Mouse (Mus musculus): ENCODE results near the gene Kcnq1. TPM values are rescaled to one million over a fixed set of nuclear protein-coding genes. Genes with fewer than 3 reads are reported as not detected.

Gene Kcnq1
- polyA plus RNA-seq, 1 experiment from 2014 or later, result 6.5 TPM

GRCm38 (mm10) chr7:143464811-143465560 is 358.8 kb downstream of the Kcnq1 start:
- peak overlapping the region; percentile 39 for H3K4me3 ChIP-seq (replicated peaks)
- H3K27ac ChIP-seq, result peak overlapping the region; percentile 59
- 0 out of 2 replicates have a peak, but pooled peaks cover 5% of the 10 kb centered on the region for H3K27me3 ChIP-seq
- H3K36me3 ChIP-seq, result no peaks in the 10 kb centered on the region
- H3K4me1 ChIP-seq, result peaks cover 55% of the 10 kb centered on the region
- ATAC-seq (replicated peaks; ENCODE audit: low FRiP score), result 0 out of 2 replicates have a peak, but pooled peaks have one; percentile 16
- H3K9me3 ChIP-seq (replicated peaks), result peaks cover 16% of the 10 kb centered on the region
- peak overlapping the region; percentile 71 for H3K4me2 ChIP-seq
- peak overlapping the region; percentile 37 for H3K9ac ChIP-seq
- 26% methylated on average over 56 of the region's 56 CpGs for WGBS

GRCm38 (mm10) chr7:143466099-143466677 is 360.0 kb downstream of the Kcnq1 start:
- Histone ChIP-seq H3K4me1 (peaks cover 51% of the 10 kb centered on the region), H3K9me3 (replicated peaks) (peaks cover 4% of the 10 kb centered on the region; the same call in 1 of the 2 replicates), H3K9ac (no peak overlapping the region), H3K27ac (no peak overlapping the region), H3K27me3 (0 out of 2 replicates have a peak, but pooled peaks cover 5% of the 10 kb centered on the region), H3K4me3 (replicated peaks) (no peak overlapping the region), H3K36me3 (no peaks in the 10 kb centered on the region), H3K4me2 (no peak overlapping the region)
- 37% methylated on average over 14 of the region's 14 CpGs for WGBS
- no peak for ATAC-seq (replicated peaks; ENCODE audit: low FRiP score)

DNA sequence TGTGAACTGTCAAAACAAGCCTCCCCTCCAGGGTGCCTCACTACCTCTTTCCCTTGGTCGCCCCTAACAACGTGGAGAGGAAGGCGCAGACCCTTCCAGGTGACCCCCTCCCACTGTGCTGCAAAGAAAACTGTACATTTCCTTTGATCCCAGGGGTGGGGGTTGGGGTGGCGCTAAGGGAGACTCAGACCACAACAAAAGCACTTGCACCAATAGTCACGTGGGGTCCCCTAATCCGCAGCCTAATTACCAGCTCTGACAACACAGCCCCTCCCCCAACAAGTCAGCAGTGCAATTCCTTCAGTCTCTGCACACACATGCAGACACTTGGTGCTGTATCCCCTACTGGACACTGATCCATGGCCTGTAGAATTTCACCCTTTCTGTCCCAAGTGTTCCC is 361.6 kb downstream of the Kcnq1 start:
- Histone ChIP-seq H3K4me1 (peaks cover 42% of the 10 kb centered on the region), H3K4me3 (replicated peaks) (no peak overlapping the region), H3K9ac (no peak overlapping the region), H3K27ac (no peak overlapping the region), H3K36me3 (no peaks in the 10 kb centered on the region), H3K27me3 (0 out of 2 replicates have a peak, but pooled peaks cover 5% of the 10 kb centered on the region), H3K4me2 (no peak overlapping the region), H3K9me3 (replicated peaks) (no peaks in the 10 kb centered on the region)
- ATAC-seq (replicated peaks; ENCODE audit: low FRiP score), result no peak
- 15% methylated on average over 6 of the region's 6 CpGs for WGBS

DNA sequence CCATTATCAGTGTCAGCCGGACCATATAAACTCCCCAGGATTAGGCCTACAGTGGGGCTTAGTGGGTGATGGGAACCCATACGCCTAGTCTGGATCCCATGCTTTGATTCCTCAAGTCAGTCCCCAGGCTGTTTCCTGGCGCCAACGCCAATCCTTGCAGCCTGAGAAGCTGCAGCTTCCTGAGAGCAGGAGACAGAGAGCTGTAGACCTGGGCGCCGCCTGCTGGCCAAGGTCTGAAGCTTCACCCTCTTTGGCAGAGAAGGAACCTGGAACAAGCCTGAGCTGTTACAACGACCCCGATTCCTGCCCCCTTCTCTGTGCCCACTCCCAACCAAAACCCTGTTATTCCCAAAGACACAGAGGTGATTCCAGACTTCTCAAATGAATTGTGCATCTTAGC is 363.8 kb downstream of the Kcnq1 start:
- ATAC-seq (replicated peaks; ENCODE audit: low FRiP score), result 0 out of 2 replicates have a peak, but pooled peaks have one; percentile 6
- H3K4me1 ChIP-seq, result peaks cover 41% of the 10 kb centered on the region
- WGBS, result 17% methylated on average over 8 of the region's 8 CpGs

GRCm38 (mm10) chr7:143473347-143474101 is 367.4 kb downstream of the Kcnq1 start, which contains the start of gene Slc22a18:
Slc22a18 (plus strand) TSS chr7:143473736.
- Histone ChIP-seq H3K27me3 (no peaks in the 10 kb centered on the region), H3K9ac (0 out of 2 replicates have a peak within 1 kb of the TSS, but pooled peaks have one; percentile 27)
- no peak for ATAC-seq (replicated peaks; ENCODE audit: low FRiP score)

More for the DNA sequence above, 363.8 kb downstream of the Kcnq1 start:
- Histone ChIP-seq H3K4me2 (no peak overlapping the region), H3K27me3 (0 out of 2 replicates have a peak, but pooled peaks cover 5% of the 10 kb centered on the region), H3K9ac (no peak overlapping the region), H3K27ac (no peak overlapping the region), H3K9me3 (replicated peaks) (no peaks in the 10 kb centered on the region), H3K36me3 (no peaks in the 10 kb centered on the region), H3K4me3 (replicated peaks) (no peak overlapping the region)

DNA sequence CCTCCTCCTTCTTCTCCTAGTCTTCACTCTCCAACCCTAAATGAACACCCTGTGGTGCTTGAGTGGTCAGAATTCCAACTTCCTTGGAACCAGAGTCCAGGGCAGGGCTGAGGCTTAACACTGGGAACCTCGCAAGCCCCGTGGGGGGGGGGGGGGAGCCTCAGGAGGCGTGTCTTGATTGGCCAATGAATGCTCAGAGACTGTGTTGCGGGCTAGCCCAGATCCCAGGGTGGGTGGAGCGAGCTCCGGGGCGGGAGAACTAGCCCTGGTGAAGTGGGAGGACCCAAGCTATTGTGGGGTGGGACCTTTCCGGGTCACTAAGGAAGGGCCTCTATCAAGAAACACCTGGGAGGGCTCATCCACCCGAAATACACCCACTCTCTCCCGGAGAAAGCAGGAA is 368.6 kb downstream of the Kcnq1 start:
- peak; percentile 52; the same call in 1 of the 2 replicates for ATAC-seq (replicated peaks; ENCODE audit: low FRiP score)
- no peaks in the 10 kb centered on the region for H3K36me3 ChIP-seq
- H3K27me3 ChIP-seq, result no peaks in the 10 kb centered on the region
- H3K4me1 ChIP-seq, result peaks cover 19% of the 10 kb centered on the region; the same call in 1 of the 2 replicates
- 0 out of 2 replicates have a peak overlapping the region, but pooled peaks have one; percentile 34 for H3K4me2 ChIP-seq
- H3K4me3 ChIP-seq (replicated peaks), result no peak overlapping the region
- H3K27ac ChIP-seq, result no peak overlapping the region
- H3K9me3 ChIP-seq (replicated peaks), result no peaks in the 10 kb centered on the region
- WGBS, result 26% methylated on average over 10 of the region's 10 CpGs
- no peak overlapping the region for H3K9ac ChIP-seq

More at GRCm38 (mm10) chr7:143473347-143474101, 367.4 kb downstream of the Kcnq1 start, which contains the start of gene Slc22a18:
- 0 out of 2 replicates have a peak within 1 kb of the TSS, but pooled peaks have one; percentile 12 for H3K4me3 ChIP-seq (replicated peaks)
- peaks cover 24% of the 10 kb centered on the region; the same call in 1 of the 2 replicates for H3K4me1 ChIP-seq
- no peak within 1 kb of the TSS for H3K27ac ChIP-seq
- H3K4me2 ChIP-seq, result peak within 1 kb of the TSS; percentile 34
- no peaks in the 10 kb centered on the region for H3K9me3 ChIP-seq (replicated peaks)
- H3K36me3 ChIP-seq, result no peaks in the 10 kb centered on the region
- 34% methylated on average over 4 of the region's 4 CpGs for WGBS

- ATAC-seq (replicated peaks; ENCODE audit: low FRiP score), result no peak
Observed at GRCm38 (mm10) chr7:143475876-143476275, 369.7 kb downstream of the Kcnq1 start.

More at GRCm38 (mm10) chr7:143475876-143476275, 369.7 kb downstream of the Kcnq1 start:
- Histone ChIP-seq H3K4me3 (replicated peaks) (no peak overlapping the region), H3K27me3 (0 out of 2 replicates have a peak, but pooled peaks cover under 1% of the 10 kb centered on the region), H3K4me2 (no peak overlapping the region), H3K9me3 (replicated peaks) (no peaks in the 10 kb centered on the region), H3K9ac (no peak overlapping the region), H3K4me1 (peaks cover 18% of the 10 kb centered on the region; the same call in 1 of the 2 replicates), H3K36me3 (no peaks in the 10 kb centered on the region), H3K27ac (no peak overlapping the region)
- 69% methylated on average over 11 of the region's 11 CpGs for WGBS

Other genes with a start within 250 kb of the Kcnq1 start
- 5.5 and 35.4 TPM in 2 replicates for gene Th, start 175.2 kb upstream of the Kcnq1 start, polyA plus RNA-seq (2015; fragmentation: Nextera tagmentation; extraction: Ambion mirVana)
- 0.73 and 1.1 TPM in 2 replicates for gene Ascl2, start 137.1 kb upstream of the Kcnq1 start, polyA plus RNA-seq (2015; fragmentation: Nextera tagmentation; extraction: Ambion mirVana)
- gene Tspan32, start 101.3 kb upstream of the Kcnq1 start, polyA plus RNA-seq (2015; fragmentation: Nextera tagmentation; extraction: Ambion mirVana), result 2.2 and 2.3 TPM in 2 replicates
- gene Cd81, start 53.6 kb upstream of the Kcnq1 start, polyA plus RNA-seq (2015; fragmentation: Nextera tagmentation; extraction: Ambion mirVana), result 519 and 576 TPM in 2 replicates
- gene Tssc4, start 37.1 kb upstream of the Kcnq1 start, polyA plus RNA-seq (2015; fragmentation: Nextera tagmentation; extraction: Ambion mirVana), result 91.8 and 105 TPM in 2 replicates
- 7.1 and 8.2 TPM in 2 replicates for gene Trpm5, start 11.7 kb upstream of the Kcnq1 start, polyA plus RNA-seq (2015; fragmentation: Nextera tagmentation; extraction: Ambion mirVana)